Mouse (Mus musculus): ENCODE results near the gene Ackr1. TPM values are rescaled to one million over a fixed set of nuclear protein-coding genes. Genes with fewer than 3 reads are reported as not detected.
A peak's percentile ranks its signal among the peaks of the same experiment; 100 is the strongest.
"Not testable (repeated sequence)": the region's sequence is repeated elsewhere in the genome, so short reads cannot be mapped to it uniquely, and the experiment has no call there.

The Ackr1 gene
- total and polyA plus RNA-seq, 3 experiments = 1.1 to 2.1 (median 2.0) TPM

GRCm38 (mm10) chr1:173349192-173349591 lies 15.6 kb upstream of the Ackr1 start:
- no peak for DNase-seq

DNA sequence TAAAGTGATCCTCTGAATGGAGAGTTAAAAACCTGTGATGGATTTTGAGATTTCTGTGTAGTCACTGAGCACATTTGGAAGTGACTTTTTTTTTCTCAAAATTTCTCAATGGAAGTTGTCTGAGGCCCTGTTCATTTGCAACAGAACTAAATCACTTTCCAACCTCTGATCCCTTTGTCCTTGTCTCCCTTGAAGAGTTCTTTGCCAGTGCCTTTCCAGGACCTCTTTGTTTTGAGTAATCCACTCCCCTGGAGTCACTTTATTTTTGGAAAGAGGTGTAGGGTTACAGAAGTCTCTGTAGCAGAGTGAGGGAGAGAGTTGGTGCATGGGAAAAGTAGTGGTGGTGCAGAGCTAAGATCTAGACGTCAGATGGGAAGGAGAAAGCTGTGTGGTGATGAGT lies 15.0 kb upstream of the Ackr1 start:
- DNase-seq = no peak

DNA sequence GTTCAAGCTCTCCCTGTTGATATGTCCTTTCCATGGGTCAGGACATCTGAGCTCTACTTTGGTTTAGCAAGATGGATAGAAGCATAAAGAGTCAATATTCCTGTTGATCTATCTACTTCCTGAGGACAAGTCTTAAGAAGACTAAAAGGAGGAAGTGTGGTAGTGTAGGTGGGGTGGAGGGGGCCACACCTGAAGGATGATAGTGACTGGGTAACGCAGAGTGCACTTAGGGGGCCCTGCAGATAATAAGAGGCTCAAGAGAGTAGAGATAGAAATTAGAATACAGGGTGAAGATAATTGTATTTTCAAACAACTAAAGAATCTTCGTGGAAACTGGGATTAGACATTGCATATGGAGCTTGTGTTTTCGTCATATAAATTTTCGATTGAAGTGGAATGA lies 11.6 kb upstream of the Ackr1 start:
- DNase-seq = no peak

GRCm38 (mm10) chr1:173343934-173344333 lies 10.4 kb upstream of the Ackr1 start:
- no peak for DNase-seq

- DNase-seq = no peak
Measured at GRCm38 (mm10) chr1:173342425-173342824, 8.9 kb upstream of the Ackr1 start.

GRCm38 (mm10) chr1:173339543-173339942 lies 6.0 kb upstream of the Ackr1 start:
- DNase-seq = peak; percentile 14

DNA sequence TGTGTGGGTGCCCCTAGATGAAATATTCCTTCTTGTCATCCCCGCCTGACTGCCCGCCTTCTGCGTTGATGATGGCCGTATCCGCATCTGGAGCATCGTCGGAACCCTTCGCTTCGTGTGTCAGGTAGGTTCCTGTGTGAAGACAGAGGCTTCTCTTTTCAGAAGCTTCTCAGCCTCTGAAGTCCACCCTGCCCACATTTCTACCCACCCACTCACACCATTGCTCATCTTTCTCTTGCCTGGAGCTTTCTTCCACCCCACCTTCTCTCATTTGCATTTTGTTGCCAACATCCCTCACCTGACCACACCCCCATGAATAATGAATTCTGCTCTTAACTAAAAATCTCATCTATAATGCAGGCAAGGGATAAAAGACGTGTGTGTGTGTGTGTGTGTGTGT lies 3.5 kb upstream of the Ackr1 start:
- no peak for DNase-seq

DNA sequence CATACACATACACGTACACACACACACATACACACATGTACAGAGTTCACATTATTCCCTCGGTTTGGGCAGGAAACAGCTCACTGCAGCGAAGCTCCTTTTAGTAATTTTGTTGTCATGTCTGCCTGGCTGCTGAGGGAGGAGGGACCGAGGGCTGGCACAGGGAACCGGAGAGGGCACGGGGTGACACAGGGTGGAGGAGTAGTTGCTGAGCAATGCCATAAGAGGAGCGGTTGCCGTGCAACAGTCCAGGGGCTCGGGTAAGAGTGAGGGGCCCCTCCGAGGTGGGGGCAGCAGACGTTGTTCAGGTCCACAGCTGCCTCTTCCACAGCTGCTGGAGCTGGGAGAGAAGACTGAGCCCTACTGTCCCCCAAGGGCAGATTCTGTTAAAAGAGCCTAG lies 2.4 kb upstream of the Ackr1 start:
- no peak for DNase-seq

- DNase-seq = no peak
Measured at GRCm38 (mm10) chr1:173332418-173332817, 1.1 kb downstream of the Ackr1 start.

GRCm38 (mm10) chr1:173329743-173330142 lies 3.8 kb downstream of the Ackr1 start:
- DNase-seq = no peak

DNA sequence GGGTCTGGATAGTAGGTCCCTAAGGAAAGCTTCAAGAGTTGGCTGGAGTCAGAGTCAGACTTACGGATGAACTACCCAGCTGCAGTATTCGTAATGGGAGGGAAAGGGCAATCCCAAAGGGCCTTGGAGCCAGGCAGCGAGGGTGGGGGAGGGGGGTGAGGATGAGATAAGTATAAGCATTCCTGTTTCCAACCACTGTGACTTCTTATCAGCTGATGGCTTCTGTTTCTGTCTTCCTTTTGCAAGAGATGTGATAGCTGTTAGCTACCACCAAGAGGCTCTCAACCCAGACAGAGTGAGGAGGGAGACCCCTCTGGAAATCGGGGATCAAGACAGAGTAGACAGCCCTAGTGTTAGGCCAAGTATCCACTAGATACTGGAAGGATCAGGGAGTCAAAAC lies 4.4 kb downstream of the Ackr1 start:
- no peak for DNase-seq

- DNase-seq = no peak
Measured at GRCm38 (mm10) chr1:173328446-173328845, 5.1 kb downstream of the Ackr1 start.

GRCm38 (mm10) chr1:173326552-173326951 lies 7.0 kb downstream of the Ackr1 start:
- no peak for DNase-seq

DNA sequence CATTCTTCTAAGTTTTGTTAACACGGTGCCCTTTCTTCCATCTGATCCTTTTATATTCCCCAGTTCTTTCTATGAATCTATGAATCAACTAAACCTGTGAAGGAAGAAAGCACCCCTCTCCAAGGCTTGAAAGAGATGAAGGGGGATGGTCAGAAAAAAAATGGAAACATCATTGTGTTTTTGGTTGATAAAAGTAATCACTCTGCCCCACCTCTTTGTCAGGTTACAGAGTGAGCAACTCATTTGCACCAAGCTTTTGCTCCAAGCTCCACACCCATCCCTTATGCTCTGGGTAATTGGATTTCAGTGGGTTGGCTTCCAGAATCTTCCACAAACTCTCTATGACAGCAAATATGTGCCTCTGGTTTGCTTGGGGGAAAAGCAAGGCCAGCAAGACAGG lies 8.2 kb downstream of the Ackr1 start:
- no peak for DNase-seq

GRCm38 (mm10) chr1:173324961-173325360 lies 8.6 kb downstream of the Ackr1 start:
- DNase-seq = no peak

DNA sequence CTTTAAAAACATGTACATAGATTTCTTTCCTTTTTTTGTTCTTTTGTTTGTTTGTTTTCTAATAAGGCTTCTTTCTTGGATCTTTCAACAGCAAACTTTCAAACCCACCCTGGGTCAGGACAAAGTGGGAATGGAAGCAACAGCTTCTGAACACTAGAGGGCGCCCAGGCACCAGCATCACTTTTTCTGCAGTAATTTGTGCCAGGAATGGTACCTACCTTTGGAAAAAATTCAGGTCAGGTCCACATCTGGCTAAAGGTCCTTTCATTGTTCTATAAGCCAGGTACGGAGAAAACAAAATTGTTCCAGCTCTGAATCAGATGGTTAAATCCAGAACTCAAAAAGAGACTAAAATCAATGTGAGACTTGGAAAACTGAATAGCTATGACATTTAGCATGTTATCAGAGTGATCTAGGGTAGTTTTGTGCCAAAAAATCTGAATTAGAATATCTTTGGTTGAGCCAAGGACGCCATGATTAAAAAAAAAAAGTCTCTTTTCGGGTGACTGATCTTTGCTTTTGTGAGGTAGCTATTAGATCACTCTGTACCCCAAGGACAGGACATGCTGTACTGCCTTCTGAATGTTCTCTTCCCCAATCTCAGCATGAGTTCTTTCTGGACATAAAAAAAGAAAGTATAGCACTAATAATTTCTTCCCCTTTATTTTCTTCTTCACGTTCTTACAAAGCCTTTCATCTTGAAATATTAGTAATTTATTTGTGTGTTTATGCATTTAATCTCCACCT lies 9.5 kb downstream of the Ackr1 start:
- DNase-seq = peak; percentile 40

DNA sequence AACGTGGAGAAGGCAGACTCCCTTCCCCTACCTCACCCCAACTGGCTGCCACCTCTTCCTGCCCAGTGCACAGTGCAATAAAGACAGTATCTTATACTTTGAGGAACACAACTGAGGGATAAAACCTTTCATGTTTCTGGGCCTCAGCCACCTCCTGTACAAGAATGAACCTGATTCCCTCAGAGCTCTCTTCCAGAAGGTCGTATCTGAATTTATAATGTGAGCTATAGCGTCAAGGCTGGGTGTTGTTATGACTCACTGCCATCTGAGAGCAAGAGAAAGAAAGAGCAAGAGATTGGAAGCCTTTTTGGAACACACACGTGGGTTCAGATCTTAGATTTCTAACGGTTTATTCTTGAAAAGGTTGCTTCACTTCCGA lies 11.3 kb downstream of the Ackr1 start:
- DNase-seq = peak; percentile 18

DNA sequence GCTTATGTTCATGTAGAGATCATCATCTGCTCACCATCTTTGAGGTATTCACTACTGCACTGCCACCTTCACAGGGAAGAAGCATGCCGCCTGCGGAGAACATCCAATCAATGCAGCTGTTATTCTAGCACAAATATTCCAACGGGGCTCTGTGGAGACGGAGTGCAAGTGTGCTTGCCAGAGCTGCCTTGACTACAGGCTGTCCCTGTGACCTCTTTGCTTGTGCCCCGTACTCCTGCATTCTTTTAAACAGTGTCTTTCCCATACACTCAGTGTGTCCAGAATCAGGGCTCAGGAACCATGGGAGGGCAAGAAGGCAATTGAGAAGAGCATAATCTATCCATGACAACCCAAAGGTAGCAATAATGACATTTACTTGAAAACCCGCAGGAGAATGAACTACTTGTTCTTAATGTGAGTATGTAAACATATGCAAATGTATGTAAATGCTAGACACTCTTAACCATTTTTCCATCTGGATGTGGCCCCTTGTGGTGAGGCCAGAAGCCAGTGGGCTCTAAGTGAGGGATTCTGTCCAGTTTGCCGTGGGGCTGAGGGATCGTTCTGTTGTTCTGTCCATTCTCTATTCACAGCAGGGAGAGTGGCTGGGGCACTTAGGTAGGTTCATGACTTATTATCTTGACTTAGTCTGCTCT lies 11.8 kb downstream of the Ackr1 start:
- no peak for DNase-seq

GRCm38 (mm10) chr1:173317925-173318477 lies 15.5 kb downstream of the Ackr1 start:
- no peak for DNase-seq

DNA sequence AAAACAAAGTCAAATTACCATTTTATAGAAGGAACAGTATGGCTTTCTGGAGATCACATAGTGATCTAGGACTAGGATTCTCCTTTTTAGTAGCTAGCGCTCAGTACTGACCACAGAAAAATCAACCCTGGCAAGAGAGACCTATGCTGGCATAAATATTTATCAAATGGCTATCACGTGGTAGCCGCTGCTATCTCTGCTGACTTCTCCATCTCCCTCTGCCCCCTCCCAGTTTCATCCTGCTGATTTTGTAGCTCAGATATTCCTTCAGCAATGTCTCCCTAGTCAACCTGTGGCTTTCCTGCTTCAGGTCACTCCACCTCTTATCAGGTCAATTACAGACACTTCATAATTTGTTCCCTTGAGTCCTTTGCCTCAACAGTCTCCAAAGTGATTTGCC lies 17.8 kb downstream of the Ackr1 start:
- no peak for DNase-seq

DNA sequence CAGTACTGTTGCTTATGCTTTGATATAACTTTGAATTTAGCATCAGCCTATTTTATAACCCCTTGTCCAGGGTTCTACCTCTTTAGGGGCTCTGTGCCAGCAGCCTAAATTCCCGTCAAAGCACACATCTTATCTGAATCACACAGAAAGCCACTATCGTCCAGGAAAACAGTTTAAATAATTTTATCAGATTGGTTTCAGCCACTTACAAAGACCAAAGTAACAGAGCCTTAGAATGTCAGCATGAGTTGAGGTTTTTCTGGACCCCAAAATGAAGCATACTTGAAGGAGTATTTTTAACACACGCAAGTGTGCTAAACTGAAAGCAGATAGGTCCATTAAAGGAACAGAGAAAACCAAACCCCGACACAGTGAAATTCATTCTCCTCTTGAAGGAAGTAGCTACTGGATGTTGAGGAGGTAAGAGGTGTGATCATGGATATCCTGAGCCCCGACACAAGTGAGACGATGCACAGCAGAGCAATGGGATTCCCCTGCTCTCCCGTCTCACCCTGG lies 20.0 kb downstream of the Ackr1 start:
- DNase-seq = not testable (repeated sequence)

DNA sequence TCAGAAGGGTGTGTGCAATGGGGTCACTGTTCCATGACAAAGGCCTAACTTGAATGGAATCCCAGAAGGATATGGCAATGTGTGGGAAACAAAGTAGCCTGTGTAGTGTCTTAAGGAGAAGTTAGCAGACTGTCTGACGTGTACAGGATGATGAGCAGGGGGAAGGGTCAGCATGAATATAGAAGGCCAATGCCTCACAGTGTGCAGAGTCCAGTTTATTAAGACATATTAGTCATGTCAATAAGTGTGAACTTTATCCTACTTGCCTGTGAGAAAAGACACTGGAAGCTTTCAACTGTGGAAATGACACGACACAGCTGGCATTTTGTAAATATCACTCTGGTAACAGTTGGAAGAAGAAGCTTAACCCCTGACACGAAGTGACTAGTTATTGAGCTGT lies 30.8 kb downstream of the Ackr1 start:
- not testable (repeated sequence) for DNase-seq

All from adrenal gland, adult 2 months (tissue).